Mouse (Mus musculus): ENCODE data around the gene Ewsr1.

DNA sequence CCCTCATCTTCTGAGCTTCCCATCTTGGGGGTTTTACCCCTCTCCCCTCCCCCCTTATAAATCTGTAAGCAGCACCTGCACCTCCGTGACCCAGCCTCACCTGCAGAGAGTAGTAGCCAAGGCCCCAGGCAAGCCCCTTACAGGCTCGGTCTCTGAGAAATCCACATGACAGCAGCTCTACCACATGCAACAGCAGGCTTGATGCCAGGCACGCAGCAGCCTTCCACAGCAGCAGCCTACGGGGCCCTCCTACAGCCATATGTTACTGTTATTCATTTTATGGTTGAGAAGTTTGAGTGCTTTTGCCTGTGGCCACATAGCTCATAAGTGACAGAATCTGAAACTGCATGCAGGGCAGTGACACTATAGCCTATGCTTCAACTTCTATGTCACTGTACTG is 63.6 kb downstream of the Ewsr1 start:
- TF ChIP-seq CHD2 (IDR thresholded peaks at IDR 0.05; ENCODE audit: low read length) = no peak
- TF ChIP-seq POLR2A (IDR thresholded peaks at IDR 0.05; ENCODE audit: low read depth, low read length) = no peak
- no peak for TF ChIP-seq MAX (IDR thresholded peaks at IDR 0.05; ENCODE audit: low read length)
- no peak for TF ChIP-seq CTCF (conservative IDR thresholded peaks at IDR 0.05 in 1 of 2, IDR thresholded peaks at IDR 0.05 in 1 of 2; ENCODE audit: low read depth in 2 of 2, low read length in 2 of 2)
- TF ChIP-seq MAZ (IDR thresholded peaks at IDR 0.05; ENCODE audit: low read depth, low read length) = no peak
